Mouse (Mus musculus) urinary bladder, adult 18-20 months (tissue): ENCODE measurements around the gene Ggt6.

Experiments used
- DNase-seq, 2 experiments: peaks; one replicate each; pipeline ENCODE4 v3.0.0; 2022; ENCODE audit warnings: low spot score in 2 of 2, mixed read lengths in 2 of 2

Ggt6 gene

DNA sequence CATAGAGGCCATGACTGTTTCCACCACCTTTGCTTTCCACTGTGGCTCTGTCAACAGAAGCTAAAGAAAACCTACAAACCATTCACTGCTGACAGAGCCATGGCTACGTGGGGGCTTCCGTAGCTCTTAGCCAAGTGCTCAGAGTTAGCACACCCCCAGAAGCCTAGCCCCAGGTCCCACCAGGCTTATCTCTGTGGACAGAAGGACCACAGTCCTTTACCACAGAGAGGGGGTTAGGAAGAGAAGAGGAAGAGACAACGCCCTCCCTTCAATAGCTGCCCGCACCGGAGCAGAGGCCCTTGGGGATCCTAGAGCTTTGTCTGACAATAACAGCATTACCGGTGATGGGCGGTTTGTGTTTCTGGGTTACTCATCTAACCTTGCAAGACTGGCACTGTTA is 40.1 kb downstream of the Ggt6 start:
- no peak for DNase-seq

DNA sequence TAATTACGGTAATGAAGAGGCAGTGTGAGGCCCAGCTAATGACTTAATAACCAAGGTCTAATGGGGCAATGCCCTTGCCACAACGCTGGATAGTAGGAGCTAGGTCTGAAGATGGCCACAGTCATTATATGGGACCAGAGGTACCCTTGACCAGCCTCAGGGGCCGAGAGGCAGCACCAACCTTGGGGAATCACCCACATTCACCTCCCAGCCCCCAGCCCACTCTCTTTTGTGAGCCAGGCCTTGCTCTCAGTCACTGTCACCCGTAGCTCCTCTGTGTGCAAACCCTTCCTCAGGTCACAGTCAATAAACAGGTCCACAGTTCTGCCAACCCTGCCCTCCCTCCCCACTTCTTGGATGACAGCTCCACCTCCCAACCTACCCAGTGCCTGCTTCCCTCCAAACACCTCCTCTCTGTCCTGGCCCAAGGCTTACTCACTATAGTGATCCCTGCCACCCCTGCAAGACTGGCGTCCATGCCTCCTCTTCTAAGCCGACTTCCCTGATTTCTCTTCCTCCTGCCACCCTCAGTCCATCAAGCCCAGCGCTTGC is 40.8 kb downstream of the Ggt6 start:
- no peak for DNase-seq

DNA sequence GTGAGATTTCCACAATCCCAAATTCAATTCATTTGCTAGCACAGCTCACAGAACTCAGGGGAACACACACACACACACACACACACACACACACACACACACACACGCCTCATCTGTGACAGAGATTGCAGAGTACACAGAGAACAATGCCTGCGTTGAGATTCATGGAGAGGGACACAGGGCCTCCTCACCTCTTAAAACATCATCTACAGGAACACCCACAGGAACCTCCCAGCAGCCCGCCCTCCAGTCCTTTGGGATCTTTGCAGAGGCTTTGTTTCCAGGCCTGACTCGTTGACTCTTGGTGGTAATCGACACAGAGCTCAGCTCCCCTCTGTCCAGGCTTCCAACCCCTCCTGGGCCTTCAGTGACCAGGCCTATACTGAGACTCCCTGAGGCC is 41.9 kb downstream of the Ggt6 start:
- DNase-seq: no peak

DNA sequence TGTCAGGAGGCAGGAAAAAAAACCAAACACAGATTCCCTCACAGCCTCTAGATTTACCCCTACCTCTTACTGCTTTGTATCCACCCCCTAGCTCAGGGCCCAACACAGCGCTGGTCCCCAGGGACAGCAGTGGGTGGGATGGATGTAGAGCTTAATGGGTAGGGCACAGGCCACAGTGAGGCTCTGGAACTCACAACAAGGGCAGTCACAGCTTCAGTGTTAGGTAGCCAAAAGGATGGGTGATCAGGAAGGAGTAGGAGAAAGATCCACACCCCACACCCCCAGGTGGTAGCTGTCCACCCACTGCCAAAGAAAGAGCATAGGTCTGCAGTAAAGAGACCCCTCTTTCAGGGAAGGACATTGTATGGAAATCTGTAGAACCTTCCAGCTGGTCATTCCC is 42.3 kb downstream of the Ggt6 start:
- no peak for DNase-seq

DNA sequence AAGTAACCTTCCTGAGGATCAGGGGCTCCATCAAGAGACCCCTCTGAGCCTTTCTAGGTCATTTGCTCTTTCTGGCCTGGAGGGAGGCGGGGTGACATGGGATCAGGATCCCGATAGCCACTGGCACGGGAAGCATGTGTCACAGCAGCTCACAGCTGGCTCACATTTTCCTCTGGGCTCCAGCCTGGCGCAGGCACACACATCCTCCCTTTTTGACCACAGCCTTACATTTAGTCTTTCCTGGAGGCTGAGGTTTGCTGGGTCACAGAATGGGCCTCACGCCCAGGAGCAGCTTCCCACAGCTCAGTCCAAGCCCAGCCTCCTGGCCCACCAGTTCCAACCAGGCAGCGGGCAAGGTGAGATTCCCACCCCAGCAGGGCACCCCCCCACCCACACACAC is 42.9 kb downstream of the Ggt6 start:
- no peak for DNase-seq

DNA sequence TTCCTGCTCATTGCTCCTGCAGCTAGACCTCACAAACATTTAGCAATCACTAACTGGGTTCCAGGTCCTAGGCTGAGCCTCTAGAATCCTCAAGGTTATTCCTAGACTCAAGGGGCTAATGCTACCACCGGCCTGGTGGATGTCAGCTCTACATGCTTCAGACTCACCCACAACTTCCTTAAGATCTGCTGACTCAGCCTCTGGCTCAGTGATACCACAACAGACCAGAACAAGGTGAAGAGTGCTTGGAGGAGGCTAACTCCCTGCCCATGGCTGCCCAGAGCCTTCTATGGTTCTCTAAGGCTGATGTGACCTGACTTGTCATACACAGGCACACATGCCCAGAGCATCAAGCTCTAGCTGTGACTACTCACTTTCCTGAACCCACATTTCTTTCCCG is 44.2 kb downstream of the Ggt6 start:
- DNase-seq: no peak

DNA sequence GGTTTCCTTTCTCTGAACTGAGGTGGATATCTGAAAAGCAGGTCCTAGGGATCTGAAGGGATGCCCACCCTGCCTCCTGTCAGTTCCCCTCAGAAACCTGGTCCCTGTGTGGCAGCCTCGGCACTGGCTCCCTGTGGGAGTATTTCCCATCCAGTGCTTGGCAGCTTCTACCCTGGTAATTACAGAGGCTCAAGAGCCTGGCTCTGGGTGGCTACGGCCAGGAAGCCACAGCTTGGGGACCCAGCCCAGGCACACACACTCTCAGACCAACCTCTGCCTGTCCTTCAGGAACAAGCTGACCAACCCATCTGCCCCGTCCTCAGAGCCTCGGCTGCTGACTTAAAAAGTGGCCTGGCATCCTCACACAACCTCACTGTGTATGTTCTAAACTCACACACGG is 46.0 kb downstream of the Ggt6 start:
- DNase-seq: no peak

DNA sequence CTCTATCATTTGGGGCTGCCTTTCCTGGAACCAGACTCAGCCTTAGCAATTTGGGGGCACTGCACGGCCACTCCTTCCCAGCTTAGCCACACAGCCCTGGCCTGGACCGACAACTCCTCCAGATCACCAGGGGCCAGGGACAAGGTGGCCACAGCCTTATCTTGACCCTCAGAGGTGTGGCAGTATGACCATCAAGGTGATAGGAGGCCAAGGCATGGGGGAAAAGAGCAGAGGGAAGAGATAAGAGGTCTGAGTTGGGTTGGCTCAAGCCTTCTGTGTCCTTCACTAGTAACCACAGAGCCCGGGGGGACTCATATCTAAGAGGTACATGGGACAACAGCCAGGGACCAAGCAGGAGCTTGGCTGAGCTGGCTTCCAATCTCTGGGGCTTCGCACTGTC is 46.6 kb downstream of the Ggt6 start:
- DNase-seq: no peak

DNA sequence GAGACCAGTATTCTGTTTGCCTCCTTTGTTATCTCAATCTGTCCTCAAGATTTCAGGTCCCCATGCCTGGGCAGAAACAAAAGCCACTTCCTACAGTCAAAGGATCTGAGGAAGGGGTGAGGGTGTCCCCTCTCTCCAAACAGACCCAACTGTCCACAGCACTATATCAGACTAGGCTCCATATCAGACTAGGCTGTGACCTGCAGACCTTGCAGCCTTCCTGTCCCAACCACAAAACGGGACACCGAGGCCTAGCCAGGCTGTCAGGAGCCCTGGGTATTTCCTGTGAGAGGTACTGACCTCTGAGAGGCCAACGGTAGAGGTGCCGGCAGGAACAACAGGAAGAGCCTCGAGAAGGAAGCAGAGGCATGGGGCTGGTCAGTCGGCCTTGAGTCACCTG is 49.2 kb downstream of the Ggt6 start:
- no peak for DNase-seq

DNA sequence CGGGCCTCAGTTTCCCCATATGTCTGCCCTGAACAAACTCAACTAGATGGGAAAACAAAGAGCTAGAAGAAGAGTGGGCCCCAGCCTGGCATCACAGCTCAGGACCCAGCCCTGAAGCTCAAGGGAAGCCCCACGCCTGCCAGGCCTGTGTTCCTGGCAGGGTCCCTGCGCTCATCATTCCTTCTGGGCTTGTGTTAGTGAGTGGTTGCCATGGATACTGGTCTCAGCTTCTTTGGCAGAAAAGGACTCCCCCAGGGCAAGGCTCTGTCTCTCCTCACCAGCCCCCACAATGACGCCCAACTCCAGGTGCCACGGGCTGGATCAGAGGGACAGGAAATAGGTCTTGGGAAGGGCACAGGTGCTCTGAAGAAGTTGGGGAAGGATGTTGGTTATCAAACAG is 49.8 kb downstream of the Ggt6 start:
- DNase-seq: no peak

DNA sequence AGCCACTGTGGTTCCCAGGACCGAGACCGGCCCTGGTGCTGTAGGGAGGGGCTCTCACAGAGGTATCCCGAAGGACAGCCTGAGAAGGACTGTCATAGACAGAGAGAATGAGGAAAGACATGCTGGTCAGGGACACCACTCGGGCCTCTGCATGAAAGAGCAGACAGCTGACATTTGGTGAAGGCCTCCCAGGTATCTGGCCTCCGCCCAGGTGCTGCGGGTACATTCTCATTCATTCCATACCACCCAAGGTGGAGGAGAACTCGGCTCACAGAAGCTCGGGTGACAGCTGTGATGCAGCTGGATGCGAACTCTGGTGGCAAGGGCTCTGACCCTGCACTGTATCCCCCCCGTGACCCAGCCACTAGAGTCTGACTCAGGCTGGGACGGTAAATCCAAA is 50.6 kb downstream of the Ggt6 start:
- DNase-seq: no peak

DNA sequence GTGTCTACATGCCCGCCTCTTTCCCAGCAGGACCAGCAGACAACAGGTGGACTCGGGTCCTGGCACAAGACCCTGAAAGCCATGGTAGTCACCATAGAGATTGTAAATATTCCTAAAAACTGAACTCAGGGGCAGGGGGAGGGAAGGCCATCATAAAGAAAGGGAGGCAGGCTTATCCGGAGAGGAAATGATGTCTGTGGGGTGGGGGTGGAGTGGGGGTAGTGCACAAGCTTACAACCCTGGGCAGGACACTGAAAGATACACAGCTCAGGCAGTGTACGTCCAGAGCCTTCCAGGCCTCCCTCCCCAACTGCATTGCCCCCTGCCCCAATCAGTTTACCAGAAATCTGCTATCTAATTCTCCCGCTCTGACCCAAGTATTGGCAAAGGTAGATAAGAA is 51.8 kb downstream of the Ggt6 start:
- no peak for DNase-seq

DNA sequence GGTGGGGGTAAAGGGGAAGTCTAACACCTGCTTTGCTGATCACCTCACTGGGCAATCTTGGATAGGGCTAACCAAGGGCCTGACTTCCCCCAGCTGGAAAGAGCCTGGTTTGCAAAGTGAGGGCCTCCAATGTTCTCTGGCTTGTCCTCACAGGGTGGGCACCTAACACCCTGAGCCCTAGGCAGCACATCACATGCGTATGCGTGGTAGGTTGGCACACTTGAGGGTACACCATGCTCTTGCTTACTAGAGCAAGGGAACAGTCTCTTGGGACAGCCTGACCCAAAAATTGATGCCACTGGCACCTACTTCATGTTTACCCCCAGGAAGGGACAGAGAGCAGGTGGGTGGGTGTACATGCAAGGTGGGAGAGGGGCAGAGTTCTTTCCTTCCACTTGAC is 52.4 kb downstream of the Ggt6 start:
- no peak for DNase-seq
